Mouse (Mus musculus) MEL (cell line): Measurements from ENCODE around the gene Kcnip2. TPM values are rescaled to one million over a fixed set of nuclear protein-coding genes. Genes with fewer than 3 reads are reported as not detected.
A peak's percentile ranks its signal among the peaks of the same experiment; 100 is the strongest.

Experiments used
- DNase-seq: peaks from one replicate; pipeline ENCODE4 v3.0.0; 2011; ENCODE audit warnings: low read depth, low spot score
- H3K27ac ChIP-seq: 2 replicates; pipeline ENCODE4 v1.5.1; 2012; ENCODE audit warnings: low read depth, mild to moderate bottlenecking, control low read depth, low read length, moderate library complexity; ENCODE audit not compliant: control insufficient read depth
- H3K27me3 ChIP-seq, 2 experiments: fragments of 150-350 bp in 1 of 2; sonication (generic) in 1 of 2; 2 replicates each; pipeline ENCODE4 v1.6.1; 2012; ENCODE audit warnings: low read length in 2 of 2, mild to moderate bottlenecking in 2 of 2, improper control_type of control experiment in 1 of 2, moderate library complexity in 1 of 2; ENCODE audit not compliant: insufficient read depth in 2 of 2, control insufficient read depth in 1 of 2
- H3K36me3 ChIP-seq, 2 experiments: 2 replicates each; pipeline ENCODE4 v1.6.1; 2012 to 2014; ENCODE audit warnings: low read length in 2 of 2, improper control_type of control experiment in 1 of 2, inconsistent platforms in 1 of 2, mild to moderate bottlenecking in 1 of 2; ENCODE audit not compliant: insufficient read depth in 2 of 2, control insufficient read depth in 1 of 2
- H3K4me1 ChIP-seq, 2 experiments: fragments of 150-350 bp in 1 of 2; sonication (generic) in 1 of 2; 2 replicates each; pipeline ENCODE4 v1.6.1; 2012; ENCODE audit warnings: low read length in 2 of 2, improper control_type of control experiment in 1 of 2, mild to moderate bottlenecking in 1 of 2; ENCODE audit not compliant: insufficient read depth in 2 of 2, control insufficient read depth in 1 of 2
- H3K4me3 ChIP-seq, 2 experiments: fragments of 150-350 bp in 1 of 2; sonication (generic) in 1 of 2; 2 replicates each; pipeline ENCODE4 v1.5.1; 2012; ENCODE audit warnings: low read depth in 2 of 2, low read length in 2 of 2, mild to moderate bottlenecking in 2 of 2, moderate library complexity in 2 of 2, control low read depth in 1 of 2, improper control_type of control experiment in 1 of 2; ENCODE audit not compliant: control insufficient read depth in 1 of 2, insufficient read depth in 1 of 2
- H3K79me2 ChIP-seq: 2 replicates; pipeline ENCODE4 v1.6.1; 2012; ENCODE audit warnings: mild to moderate bottlenecking, low read length, moderate library complexity; ENCODE audit not compliant: control insufficient read depth, poor library complexity, insufficient read depth
- H3K9ac ChIP-seq: 2 replicates; pipeline ENCODE4 v1.6.1; 2012; ENCODE audit warnings: low read depth, mild to moderate bottlenecking, control low read depth, low read length, moderate library complexity; ENCODE audit not compliant: control insufficient read depth, poor library complexity, severe bottlenecking
- H3K9me3 ChIP-seq: fragments of 150-350 bp; sonication (generic); replicated peaks from 2 replicates; pipeline ENCODE4 v1.6.1; 2012; ENCODE audit warnings: mild to moderate bottlenecking, low read length, improper control_type of control experiment, moderate library complexity; ENCODE audit not compliant: insufficient read depth
- CHD2 ChIP-seq: IDR thresholded peaks from 2 replicates; pipeline ENCODE4 v1.6.1; 2011; ENCODE audit warnings: low read length, improper control_type of control experiment
- E2F4 ChIP-seq: IDR thresholded peaks from 2 replicates; pipeline ENCODE4 v1.6.1; 2011; ENCODE audit warnings: low read depth, low read length, improper control_type of control experiment, borderline replicate concordance
- EP300 ChIP-seq, 2 experiments: IDR thresholded peaks; 2 replicates each; pipeline ENCODE4 v1.6.1; 2011; ENCODE audit warnings: improper control_type of control experiment in 2 of 2, low read length in 2 of 2, low read depth in 1 of 2, mild to moderate bottlenecking in 1 of 2
- ETS1 ChIP-seq: IDR thresholded peaks from 2 replicates; pipeline ENCODE4 v1.6.1; 2012; ENCODE audit warnings: low read depth, mild to moderate bottlenecking, inconsistent platforms, low read length, improper control_type of control experiment, moderate library complexity
- GATA1 ChIP-seq: IDR thresholded peaks from 2 replicates; pipeline ENCODE4 v1.6.1; 2011; ENCODE audit warnings: low read depth, low read length, improper control_type of control experiment
- HCFC1 ChIP-seq: IDR thresholded peaks from 2 replicates; pipeline ENCODE4 v1.6.1; 2012; ENCODE audit warnings: low read depth, mild to moderate bottlenecking, inconsistent platforms, low read length, improper control_type of control experiment, moderate library complexity
- MEF2A ChIP-seq: IDR thresholded peaks from 2 replicates; pipeline ENCODE4 v1.6.1; 2014; ENCODE audit warnings: low read depth, mild to moderate bottlenecking, inconsistent platforms, low read length, improper control_type of control experiment; ENCODE audit not compliant: poor library complexity, insufficient replicate concordance, severe bottlenecking; ENCODE audit errors: extremely low read depth
- MXI1 ChIP-seq: IDR thresholded peaks from 2 replicates; pipeline ENCODE4 v1.6.1; 2011; ENCODE audit warnings: mild to moderate bottlenecking, low read depth, low read length, improper control_type of control experiment
- NRF1 ChIP-seq: IDR thresholded peaks from 2 replicates; pipeline ENCODE4 v1.6.1; 2014; ENCODE audit warnings: low read depth, mild to moderate bottlenecking, inconsistent platforms, low read length, improper control_type of control experiment, moderate library complexity; ENCODE audit not compliant: poor library complexity, insufficient read depth, severe bottlenecking
- RAD21 ChIP-seq: IDR thresholded peaks from 2 replicates; pipeline ENCODE4 v1.6.1; 2011; ENCODE audit warnings: mild to moderate bottlenecking, low read depth, low read length, improper control_type of control experiment
- SIN3A ChIP-seq: IDR thresholded peaks from 2 replicates; pipeline ENCODE4 v1.6.1; 2012; ENCODE audit warnings: low read length, improper control_type of control experiment, inconsistent platforms
- SMC3 ChIP-seq: IDR thresholded peaks from 2 replicates; pipeline ENCODE4 v1.6.1; 2011; ENCODE audit warnings: low read depth, low read length, improper control_type of control experiment
- TAL1 ChIP-seq: IDR thresholded peaks from 2 replicates; pipeline ENCODE4 v1.6.1; 2012; ENCODE audit warnings: mild to moderate bottlenecking, inconsistent platforms, low read length, moderate library complexity, mixed read lengths
- TBP ChIP-seq: IDR thresholded peaks from 2 replicates; pipeline ENCODE4 v1.8.0; 2011; ENCODE audit warnings: low read depth, low read length, improper control_type of control experiment
- TCF12 ChIP-seq: IDR thresholded peaks from 2 replicates; pipeline ENCODE4 v1.6.1; 2014; ENCODE audit warnings: low read depth, mild to moderate bottlenecking, inconsistent platforms, low read length, improper control_type of control experiment, moderate library complexity
- USF1 ChIP-seq: IDR thresholded peaks from 2 replicates; pipeline ENCODE4 v1.6.1; 2014; ENCODE audit warnings: low read depth, mild to moderate bottlenecking, inconsistent platforms, low read length, improper control_type of control experiment, moderate library complexity
- USF2 ChIP-seq, 2 experiments: IDR thresholded peaks; 2 replicates each; pipeline ENCODE4 v1.6.1; 2011 to 2012; ENCODE audit warnings: improper control_type of control experiment in 2 of 2, low read length in 2 of 2, borderline replicate concordance in 1 of 2, inconsistent platforms in 1 of 2, low read depth in 1 of 2, mild to moderate bottlenecking in 1 of 2; ENCODE audit not compliant: insufficient read depth in 1 of 2
- ZKSCAN1 ChIP-seq: IDR thresholded peaks from 2 replicates; pipeline ENCODE4 v1.6.1; 2012; ENCODE audit warnings: low read depth, mild to moderate bottlenecking, inconsistent platforms, low read length, improper control_type of control experiment, moderate library complexity
- ZMIZ1 ChIP-seq: IDR thresholded peaks from 2 replicates; pipeline ENCODE4 v1.6.1; 2012; ENCODE audit warnings: low read depth, mild to moderate bottlenecking, inconsistent platforms, low read length, improper control_type of control experiment, moderate library complexity
- polyA plus RNA-seq, 2 experiments: library from polyadenylated mRNA; stranded (reverse) in 1 of 2; unstranded in 1 of 2; fragments of >175 nt in 1 of 2; fragments of >200 nt in 1 of 2; gene quantifications; 2 replicates each; pipeline versions ENCODE4 v1.2.1 to v1.2.4; 2012; ENCODE audit warnings: low replicate concordance in 2 of 2, low read depth in 1 of 2; ENCODE audit not compliant: insufficient read length in 2 of 2, insufficient read depth in 1 of 2, missing spikeins in 1 of 2
- total RNA-seq: library from RNA; depleted of rRNA; stranded (reverse); fragments of 300-350 nt; gene quantifications from 2 replicates; pipeline ENCODE4 v1.2.3, GENCODE M21; 2012

Gene Kcnip2
- total and polyA plus RNA-seq, 3 experiments = 0.14 TPM; not detected in 2

DNA sequence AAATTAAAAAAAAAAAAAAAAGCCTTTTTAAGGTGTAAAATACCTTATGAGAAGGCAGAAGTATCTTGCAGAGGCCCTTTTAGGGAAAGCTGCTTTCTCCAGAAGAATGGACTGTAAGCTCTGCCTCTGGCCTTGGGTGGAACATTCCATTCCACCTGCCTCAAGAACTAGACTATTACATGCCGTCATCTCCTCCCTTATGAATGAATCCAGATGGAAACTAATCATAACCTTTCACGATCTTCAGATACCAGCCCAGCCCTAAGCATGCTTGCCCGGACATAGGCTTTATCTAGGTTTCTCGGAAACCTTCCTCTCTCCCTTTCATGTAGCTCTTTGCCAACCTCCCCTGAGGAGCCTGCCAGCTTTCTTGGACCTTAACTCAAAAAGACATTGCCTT lies 27.5 kb downstream of the Kcnip2 start:
- H3K9me3 ChIP-seq = no peaks in the 10 kb centered on the region
- no peak overlapping the region for H3K9ac ChIP-seq
- H3K4me3 ChIP-seq = no peak overlapping the region
- no peak overlapping the region for H3K27ac ChIP-seq
- H3K79me2 ChIP-seq = no peaks in the 10 kb centered on the region; the same call in 1 of the 2 replicates
- H3K27me3 ChIP-seq = no peaks in the 10 kb centered on the region
- DNase-seq = peak; percentile 52
- peaks cover 0 to 33% of the 10 kb centered on the region in 2 experiments; a peak in 2 of 4 replicates for H3K36me3 ChIP-seq
- peaks cover 10 to 29% of the 10 kb centered on the region in 2 experiments for H3K4me1 ChIP-seq
- TF ChIP-seq TBP (no peak), TCF12 (0 out of 2 replicates have a peak, but pooled peaks have one; percentile 21), USF2 (IDR thresholded peaks at IDR 0.05; ENCODE audit: borderline replicate concordance in 1 of 2, insufficient read depth in 1 of 2, low read depth in 1 of 2, low read length in 2 of 2) (no peak), ZMIZ1 (no peak), GATA1 (no peak), EP300 (IDR thresholded peaks at IDR 0.05; ENCODE audit: low read depth in 1 of 2, low read length in 2 of 2) (peak in 1 of 2 experiments; percentile 25; a peak in 1 of 4 replicates), NRF1 (no peak), ZKSCAN1 (no peak), MEF2A (no peak)

DNA sequence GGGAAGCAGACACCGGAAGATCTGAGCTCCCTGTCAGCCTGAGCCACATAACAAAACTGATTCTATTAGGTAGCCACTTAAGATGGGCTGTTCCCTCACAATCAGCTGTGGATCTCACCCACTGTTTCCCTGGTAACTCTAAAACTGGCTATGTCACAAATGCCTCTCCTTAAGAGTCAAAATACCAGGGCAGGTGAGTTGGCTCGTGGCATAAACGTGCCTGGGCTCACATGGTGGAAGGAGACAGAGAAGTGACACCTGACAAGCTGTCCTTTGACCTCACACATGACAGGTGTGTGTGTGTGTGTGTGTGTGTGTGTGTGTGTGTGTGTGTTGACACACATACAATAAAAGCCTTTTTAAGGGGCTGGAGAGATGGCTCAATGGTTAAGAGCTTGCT lies 28.4 kb downstream of the Kcnip2 start:
- H3K79me2 ChIP-seq = peaks cover 8% of the 10 kb centered on the region
- peaks cover 0 to 33% of the 10 kb centered on the region in 2 experiments; a peak in 2 of 4 replicates for H3K36me3 ChIP-seq
- no peaks in the 10 kb centered on the region for H3K9me3 ChIP-seq
- DNase-seq = no peak
- no peak overlapping the region for H3K9ac ChIP-seq
- peaks cover 10 to 29% of the 10 kb centered on the region in 2 experiments for H3K4me1 ChIP-seq
- TF ChIP-seq ZKSCAN1 = no peak
- TF ChIP-seq RAD21 = no peak
- TF ChIP-seq SIN3A = no peak
- no peak for TF ChIP-seq SMC3
- TF ChIP-seq GATA1 = no peak
- TF ChIP-seq CHD2 = no peak
- no peak for TF ChIP-seq ETS1
- no peak for TF ChIP-seq HCFC1
- no peak for TF ChIP-seq USF1
- TF ChIP-seq NRF1 = no peak
- TF ChIP-seq MXI1 = no peak
- no peak for TF ChIP-seq TAL1
- no peak for TF ChIP-seq E2F4
- no peak for TF ChIP-seq USF2 (IDR thresholded peaks at IDR 0.05; ENCODE audit: borderline replicate concordance in 1 of 2, insufficient read depth in 1 of 2, low read depth in 1 of 2, low read length in 2 of 2)
- TF ChIP-seq, all 39 proteins: peak for 0
- Histone ChIP-seq H3K4me3 (no peak overlapping the region), H3K27me3 (no peaks in the 10 kb centered on the region), H3K27ac (no peak overlapping the region)
